Mouse (Mus musculus) retina, adult 2 months (tissue): ENCODE data around the gene Fam69b.

ENCODE experiments used
- DNase-seq: peaks from one replicate; pipeline ENCODE4 v3.0.0-alpha.2; 2012; ENCODE audit warnings: low read depth, low spot score

Fam69b gene

DNA sequence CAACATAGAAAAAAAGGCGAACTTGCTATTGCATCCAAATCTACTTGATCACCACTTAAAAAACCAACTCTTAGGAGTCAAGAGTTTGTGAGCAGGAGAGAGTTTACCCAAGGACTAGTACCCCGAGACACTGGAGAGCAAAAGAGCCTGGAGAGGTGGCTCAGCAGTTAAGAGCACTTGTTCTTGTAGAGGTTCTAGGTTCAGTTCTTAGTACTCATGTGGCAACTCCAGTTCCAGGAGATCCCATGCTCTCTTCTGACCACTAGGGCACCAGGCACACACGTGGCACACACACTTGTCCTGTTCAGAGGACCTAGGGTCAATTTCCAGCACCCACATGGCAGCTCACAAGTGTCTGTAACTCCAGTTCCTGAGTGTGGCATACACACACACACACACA, 2.2 kb upstream of the Fam69b start:
- no peak for DNase-seq

DNA sequence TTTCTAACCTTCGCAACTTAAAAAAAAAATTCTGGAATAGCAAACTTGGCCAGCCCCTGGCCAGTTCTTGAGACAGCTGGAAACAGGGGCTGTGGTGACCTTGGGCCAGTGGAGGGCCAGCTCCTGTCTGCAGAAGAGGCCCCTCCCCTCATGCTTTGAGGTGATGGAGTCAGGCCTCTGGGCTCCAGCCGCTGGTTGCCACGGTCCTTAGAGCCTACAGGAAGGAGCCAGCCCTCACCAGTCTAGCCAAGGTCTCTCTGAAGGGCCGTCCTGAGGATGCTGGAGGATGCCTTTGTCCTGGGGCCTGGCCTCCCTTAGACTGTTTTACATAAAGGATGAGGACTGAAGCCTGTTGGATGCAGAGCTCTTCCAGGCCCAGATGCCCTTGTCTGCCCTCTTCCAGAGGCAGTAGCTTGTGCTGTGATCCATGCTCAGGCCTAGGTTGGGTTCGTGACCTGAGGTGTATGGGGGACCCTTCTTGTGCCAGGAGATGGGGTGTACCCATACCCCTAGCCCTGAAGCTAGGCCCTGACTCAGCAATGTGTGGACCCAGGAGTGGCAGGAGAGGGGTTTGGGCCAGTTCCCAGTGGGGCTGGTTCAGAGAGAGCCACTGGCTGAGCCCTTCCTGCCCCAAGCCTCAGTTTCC, 658 bp downstream of the Fam69b start:
- DNase-seq: no peak

DNA sequence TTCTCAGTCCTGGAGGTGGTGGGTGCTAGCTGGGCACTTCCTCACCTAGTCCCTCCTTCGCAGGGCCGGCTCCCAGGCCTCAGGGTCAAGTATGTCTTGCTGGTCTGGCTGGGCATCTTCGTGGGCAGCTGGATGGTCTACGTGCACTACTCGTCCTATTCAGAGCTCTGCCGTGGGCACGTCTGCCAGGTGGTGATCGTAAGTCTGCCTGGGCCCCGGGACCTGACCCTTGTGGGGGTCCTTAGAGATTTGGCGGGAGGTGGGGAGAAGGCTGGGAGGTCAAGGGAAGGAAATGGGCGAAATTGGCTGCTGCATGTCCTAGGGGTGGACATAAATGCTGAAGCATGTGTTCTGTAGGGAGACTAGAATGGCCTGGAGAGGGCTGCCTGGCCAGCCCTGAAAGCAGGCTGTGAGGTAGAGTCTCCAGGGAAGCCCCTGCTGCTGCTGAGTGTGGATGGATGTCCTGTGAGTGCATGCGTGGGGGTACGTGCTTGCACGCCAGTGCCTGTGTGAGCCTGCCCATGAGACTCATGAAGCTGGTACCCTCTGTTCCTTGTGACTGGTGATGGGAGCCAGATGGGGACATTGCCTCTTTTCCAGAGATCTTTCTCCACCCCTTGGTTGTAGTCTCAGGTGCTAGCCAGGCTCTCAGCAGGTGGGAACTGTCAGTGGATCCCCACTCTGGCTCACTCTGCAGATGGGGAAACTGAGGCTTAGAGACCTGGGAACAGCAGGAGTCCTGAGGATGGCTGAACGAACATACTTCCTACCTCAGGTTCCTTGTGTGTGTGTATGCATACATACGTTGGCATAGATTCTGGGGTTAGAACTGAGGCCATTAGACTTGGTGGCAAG, 4.5 kb downstream of the Fam69b start:
- DNase-seq: no peak

DNA sequence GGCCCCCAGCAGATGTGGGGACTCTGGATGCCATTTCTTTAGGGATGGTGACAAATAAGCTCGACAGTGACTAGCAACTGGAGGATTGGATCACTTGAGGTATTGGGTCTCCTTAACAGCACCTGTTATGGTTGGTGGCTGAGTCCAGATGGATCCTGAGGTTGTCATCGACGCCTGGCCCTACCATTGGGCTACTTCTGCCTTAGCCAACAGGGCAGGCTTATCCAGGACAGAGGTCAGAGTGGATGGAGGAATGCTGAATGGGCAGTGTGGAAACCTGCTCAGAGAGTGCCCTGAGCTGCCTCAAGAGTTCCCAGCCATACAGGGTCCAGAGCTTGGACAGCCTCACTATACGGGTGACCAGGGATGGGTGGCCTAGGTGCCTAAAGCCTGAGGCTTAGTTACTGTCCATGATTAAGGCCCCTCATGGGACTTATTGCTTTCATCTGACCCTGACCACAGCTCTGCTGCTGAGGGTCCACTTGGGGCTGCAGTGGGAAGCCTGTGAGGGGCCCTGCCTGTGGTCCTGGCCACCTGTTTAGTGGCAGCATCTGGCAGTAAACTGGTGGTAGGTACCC, 5.8 kb downstream of the Fam69b start:
- no peak for DNase-seq

DNA sequence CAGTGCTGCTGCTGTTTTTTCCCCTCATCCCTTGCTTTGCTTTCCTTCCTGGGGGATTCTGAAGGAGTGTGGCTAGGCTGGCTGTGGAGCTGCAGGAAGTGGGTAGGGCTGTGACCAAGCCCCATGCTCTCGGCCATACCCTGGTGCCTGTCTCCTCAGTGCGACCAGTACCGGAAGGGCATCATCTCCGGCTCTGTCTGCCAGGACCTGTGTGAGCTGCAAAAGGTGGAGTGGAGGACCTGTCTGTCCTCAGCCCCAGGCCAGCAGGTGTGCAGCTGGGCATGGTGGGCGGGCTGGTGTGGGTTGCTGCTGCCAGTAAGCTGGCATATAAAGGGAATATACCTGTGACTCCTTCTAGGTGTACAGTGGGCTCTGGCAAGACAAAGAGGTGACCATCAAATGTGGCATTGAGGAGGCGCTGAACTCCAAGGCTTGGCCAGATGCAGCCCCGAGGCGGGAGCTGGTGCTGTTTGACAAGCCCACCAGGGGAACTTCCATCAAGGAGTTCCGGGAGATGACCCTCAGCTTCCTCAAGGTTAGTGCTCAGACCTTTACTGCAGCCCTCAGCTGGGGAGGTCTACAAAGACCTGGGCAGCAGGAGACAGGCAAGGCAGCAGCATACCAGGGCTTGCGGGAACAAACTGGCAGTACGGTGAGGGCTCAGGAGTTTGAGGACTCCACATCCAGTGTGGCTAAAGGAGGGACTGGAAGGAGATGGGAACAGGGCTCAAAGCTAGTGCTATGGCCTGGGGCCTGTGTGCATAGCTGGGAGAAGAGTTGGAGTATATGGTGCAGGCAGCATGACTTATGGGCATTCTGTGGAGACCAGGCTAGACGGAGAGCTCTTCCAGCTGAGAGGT, 6.6 kb downstream of the Fam69b start:
- DNase-seq: no peak

DNA sequence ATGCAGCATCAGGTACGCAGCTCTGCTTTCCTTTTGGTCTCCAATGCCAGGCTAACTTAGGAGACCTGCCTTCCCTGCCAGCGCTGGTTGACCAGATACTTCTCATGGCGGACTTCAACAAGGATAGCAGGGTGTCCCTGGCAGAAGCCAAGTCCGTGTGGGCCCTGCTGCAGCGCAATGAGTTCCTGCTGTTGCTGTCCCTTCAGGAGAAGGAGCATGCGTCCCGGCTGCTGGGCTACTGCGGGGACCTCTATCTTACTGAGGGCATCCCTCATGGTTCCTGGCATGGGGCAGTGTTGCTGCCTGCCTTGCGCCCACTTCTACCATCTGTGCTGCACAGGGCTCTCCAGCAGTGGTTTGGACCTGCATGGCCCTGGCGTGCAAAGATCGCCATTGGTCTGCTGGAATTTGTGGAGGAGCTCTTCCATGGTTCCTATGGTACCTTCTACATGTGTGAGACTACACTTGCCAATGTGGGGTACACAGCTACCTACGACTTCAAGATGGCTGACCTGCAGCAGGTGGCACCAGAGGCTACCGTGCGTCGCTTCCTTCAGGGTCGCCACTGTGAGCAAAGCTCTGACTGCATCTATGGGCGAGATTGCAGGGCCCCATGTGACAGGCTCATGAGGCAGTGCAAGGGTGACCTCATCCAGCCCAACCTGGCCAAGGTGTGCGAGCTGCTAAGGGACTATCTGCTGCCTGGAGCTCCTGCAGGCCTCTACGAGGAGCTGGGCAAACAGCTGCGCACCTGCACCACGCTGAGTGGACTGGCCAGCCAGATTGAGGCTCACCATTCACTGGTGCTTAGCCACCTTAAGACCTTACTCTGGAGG, 7.5 kb downstream of the Fam69b start:
- no peak for DNase-seq

DNA sequence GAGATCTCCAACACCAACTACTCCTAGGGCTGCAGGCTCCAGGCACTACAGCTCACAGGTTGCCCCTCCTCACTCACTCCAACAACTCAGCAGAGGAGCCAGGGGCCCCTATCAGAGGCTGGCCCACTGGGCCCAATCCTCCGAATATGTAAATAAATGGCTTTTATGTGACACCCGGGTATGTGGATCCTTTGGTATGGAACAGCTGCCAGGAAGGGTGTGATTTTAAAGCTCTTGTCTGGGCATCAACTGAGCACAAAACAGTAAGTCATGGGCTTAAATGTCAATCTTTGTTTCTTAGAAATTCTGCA, 8.0 kb downstream of the Fam69b start:
- no peak for DNase-seq

DNA sequence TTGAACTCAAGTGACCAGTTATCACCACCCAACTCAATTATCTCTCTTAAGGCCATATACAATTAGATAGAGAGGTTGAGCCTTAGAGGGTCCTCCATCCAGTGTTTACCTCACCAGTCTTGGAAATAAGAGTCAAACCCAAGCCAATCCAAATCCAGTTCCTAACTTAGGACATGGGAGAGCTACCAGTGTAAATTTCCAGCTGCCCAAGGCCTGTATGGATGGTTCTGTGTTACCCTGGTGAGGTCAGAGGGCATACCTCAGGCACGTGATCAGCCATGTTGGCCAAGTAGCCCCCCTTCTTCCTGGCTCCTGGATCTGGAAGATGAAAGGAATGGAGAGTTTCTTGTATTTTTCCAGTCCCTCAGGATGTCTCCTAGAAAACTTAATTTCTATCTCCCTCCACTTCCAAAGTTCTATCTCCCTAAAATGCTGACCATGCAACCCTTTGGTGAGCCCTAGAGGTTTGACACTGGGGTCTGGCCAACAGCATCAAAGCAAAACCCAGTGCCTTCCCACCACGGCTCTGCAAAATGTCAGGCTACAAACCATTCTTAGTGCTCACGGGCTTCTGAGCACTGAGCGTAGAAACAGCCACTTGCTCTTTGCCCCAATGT, 9.2 kb downstream of the Fam69b start:
- no peak for DNase-seq

DNA sequence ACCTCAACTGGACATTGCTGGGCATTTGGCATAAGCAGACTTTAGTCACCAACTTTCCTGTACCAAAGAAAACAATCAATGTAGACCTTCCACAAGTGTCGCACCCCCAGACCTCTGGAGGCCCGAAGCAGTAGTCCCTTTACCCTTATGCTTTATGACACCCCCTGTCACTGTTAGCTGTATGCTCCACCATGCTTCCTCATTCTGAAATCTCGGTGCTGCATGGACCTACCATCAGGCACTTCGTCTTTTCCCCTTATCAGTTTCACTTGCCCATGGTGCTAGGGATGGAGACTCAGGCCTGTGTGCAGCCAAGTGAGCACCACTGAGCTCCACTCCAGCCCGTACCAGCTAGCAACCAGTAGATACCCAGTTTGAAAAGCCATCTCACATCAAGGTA, 9.8 kb downstream of the Fam69b start:
- no peak for DNase-seq

DNA sequence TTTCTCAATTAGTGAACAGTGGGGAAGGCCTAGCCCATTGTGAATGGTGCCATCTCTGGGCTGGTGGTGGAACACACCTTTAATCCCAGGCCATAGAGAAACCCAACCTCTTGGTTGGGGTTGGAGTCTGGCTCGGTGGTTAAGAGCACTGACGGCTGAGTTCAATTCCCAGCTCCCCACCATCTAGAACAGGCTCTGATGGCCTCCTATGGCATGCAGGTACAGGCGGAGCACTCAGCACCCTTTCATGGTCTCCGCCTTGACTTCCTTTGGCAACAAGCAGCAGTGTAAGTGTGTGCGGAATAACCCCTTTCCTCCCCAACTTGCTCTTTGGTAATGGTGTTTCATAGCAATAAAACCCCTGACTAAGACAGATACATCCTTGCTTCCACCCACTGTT, 10.3 kb downstream of the Fam69b start:
- DNase-seq: no peak

DNA sequence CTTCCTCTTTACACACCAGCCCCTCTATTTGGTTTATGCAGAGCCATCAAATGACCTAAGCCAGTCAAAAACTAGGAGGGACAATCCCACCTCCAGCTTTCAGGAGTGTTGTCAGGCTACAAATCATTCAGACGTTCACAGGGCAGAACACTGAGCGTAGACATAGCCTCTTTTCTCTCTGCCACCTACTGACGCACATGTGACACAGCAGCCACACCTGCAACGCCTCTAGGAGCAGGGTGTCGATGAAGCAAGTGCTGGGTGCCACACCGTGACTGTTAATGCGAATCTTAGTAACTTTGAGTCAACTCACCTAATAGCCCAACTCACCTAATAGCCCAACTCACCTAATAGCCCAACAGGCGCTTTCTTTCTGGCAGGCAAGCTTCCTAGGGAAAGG, 10.8 kb downstream of the Fam69b start:
- DNase-seq: no peak

DNA sequence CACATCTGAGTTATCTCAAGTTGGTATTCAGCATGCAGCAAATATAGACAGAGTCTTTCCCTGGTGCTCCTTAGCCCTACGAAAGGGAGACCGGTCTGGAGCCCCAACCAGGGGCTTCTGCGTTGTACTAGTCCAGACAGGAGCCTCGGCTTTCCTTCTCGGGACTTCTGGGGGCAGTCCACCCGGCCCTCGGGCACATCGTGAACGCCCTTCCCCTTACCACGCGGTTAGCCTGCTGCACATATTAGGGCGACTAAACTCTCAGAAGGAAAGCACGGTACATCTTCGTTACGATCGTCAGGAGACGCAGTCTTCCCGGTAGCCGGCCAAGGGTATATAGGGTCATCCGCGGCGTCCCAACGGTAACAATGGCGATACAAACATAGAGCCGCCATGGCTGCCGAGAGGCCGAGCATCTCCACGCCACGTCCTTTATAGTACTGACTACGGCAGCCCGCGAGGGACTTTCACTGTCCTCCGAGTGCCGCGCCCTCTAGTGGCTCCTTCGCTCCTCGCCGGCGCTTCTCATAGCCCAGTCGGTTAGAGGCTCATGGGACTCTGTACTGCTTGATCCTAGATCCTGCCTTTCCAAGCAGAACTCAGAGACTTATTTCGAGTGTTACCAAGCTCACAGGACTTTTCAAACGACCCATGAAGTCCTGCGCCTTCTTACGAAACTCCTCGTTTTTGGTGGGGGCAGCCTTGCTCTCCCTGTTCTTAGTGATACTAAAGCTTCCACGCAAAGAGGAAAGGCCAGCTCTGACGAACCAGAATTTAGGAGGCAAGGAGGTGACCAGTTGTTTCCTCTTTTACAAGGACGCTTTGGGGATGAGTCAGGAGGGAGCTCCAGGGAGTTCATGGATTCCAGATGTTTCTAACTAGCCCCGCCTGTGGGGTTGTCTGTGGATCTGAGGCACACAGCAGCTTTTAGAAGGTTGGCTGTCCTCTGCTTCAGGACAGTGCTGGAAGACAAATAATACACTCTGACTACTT, 11.9 kb downstream of the Fam69b start:
- peak; percentile 93 for DNase-seq

DNA sequence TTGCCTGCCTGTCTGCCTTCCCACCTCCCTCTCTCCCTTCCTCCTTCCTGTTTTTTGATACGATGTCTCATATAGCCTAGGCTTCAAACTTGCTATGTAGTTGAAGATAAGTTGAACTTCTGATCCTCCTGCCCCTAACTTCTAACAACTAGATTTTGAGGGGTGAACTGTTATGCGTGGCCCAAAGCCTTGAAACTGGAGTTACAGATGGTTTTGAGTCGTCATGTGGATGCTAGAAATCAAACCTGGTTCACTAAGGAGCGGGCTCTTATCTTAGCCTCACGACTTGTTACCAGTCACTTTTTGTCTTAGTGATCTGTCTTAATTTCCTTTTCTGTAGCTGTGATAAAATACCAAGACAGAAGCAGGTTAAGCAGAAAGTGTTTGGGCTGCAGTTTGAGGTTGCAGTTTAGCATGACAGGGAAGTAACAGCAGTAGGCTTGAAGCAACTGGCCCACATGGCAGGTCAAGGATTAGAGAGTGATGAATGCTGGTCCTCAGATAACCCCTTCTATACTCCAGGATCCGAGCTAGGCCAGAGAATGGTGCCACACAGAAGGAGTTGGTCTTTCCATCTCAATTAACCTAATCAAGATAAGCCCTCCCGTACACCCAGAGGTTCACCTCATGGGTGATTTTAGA, 12.9 kb downstream of the Fam69b start:
- DNase-seq: no peak

DNA sequence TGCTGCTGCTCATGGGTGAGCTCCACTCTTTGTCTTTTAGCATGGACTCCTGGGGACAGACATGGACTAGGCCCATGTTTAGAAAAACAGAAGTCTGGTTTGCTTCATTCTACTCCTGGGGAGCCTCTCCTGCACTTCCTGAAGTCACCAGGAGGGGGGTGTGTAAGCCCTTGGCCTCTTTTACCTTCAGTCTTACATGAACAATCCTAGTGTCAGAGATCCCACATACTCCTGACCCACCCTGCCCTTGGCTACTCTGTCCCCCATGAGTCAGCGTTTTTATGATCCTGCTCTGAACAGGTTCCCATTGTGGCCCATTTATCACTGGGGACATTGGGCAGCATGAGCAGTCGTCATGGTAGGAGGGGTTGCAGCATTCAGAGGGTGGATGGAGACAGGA, 15.7 kb downstream of the Fam69b start:
- DNase-seq: no peak

DNA sequence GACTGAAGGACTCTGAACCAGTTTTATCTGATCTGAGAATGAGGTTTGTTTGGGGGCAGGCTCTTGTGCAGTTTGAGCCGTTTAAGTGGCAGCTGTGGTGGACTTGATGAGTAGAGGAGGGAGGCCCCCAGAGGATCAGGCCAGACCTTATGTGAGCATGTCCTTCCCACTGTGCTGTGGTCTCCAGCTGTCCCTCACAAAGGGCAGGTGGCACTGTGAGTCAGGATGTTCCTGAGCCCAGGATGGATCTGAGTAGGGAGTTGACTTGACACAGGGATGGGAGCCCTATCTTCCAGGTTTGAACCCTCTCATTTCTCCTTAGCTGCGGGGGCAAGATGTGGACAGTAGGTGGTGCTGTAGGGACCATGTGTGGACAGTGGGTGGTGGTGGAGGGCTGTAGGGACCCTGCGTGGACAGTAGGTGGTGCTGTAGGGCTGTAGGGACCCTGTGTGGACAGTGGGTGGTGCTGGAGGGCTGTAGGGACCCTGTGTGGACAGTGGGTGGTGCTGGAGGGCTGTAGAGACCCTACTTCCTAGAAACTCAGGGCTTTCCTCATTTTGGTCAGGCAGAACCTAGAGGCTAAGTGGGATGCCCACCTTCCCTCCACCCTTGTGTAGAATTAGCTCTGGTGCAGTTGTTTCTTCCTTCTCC, 18.5 kb downstream of the Fam69b start:
- DNase-seq: peak; percentile 77

DNA sequence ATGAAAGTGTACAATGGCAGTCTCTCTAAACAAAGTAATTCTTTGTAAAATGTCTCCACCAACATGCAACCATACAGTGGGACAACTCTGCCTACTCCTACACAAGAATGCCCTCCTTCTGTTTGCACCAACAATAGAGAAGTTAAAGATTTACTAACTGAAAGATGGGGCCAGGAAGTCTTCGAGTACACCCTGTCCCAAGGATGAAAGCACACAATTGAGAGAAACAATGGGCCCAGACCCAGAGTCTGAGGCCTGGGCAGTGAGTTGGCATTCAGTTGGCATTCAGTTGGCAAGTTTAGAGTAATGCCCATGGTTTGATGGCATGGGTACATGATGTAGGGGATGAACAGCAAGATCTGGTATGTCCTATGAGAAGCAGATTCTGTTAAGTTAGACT, 26.4 kb downstream of the Fam69b start:
- DNase-seq: no peak

DNA sequence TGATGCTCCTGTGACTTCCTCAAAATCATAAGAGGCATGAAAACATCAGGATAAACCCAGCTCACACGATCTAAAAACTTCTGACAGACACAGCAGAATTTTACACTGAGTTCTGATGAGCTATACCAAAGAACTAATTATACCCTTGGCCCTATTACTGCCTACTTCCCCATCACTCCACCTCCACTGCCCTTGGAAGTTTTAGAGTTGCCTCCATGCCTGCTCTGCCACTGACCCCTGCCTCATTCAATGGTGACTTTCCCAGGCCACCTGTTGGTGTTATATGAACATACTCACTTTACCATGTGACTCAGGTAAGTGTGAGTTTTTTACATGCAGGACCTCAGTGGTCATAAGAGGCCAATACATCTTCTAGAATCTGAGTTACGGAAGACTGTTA, 29.2 kb downstream of the Fam69b start:
- DNase-seq: no peak

DNA sequence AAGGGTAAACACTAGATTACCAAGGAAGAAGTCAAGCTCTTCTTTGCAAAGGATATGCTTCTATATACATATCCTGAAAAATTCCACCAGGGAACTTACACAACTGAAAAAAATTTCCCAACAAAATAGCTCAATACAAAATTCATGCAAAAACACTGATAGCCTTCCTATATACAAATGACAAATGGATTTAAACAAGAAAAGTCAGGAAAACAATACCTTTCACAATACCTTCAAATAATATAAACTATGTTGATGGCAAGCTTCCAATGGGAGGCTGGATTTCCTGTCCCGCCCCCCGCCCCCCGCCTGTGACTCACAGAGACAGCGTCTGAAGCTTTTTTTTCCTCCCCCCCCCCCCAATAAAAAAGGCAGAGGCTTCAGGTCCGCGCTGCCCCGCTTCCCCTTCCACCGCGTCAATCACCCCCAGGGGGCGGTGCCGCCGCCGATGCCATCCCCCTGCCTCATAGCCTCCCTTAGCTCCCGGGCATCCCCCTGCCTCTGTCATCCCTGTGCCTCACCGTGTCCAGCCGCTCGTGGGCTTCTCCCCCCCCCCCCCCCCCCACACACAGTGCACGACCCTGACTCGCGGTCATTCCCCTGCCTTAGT, 33.0 kb downstream of the Fam69b start:
- DNase-seq: no peak
